Mouse (Mus musculus) cerebellum, adult 2 months (tissue): ENCODE measurements around the gene Rita1. TPM values are rescaled to one million over a fixed set of nuclear protein-coding genes. Genes with fewer than 3 reads are reported as not detected.
A peak's percentile ranks its signal among the peaks of the same experiment; 100 is the strongest.

Experiments
- DNase-seq, 2 experiments: peaks; one replicate each; pipeline ENCODE4 v3.0.0; 2021
- H3K27ac ChIP-seq: fragments of 200-500 bp; 2 replicates; pipeline ENCODE4 v1.5.1; 2012; ENCODE audit warnings: low read length, control low read depth, inconsistent platforms; ENCODE audit not compliant: insufficient read depth
- H3K27me3 ChIP-seq: fragments of 200-500 bp; 2 replicates; pipeline ENCODE4 v1.6.1; 2012; ENCODE audit warnings: inconsistent platforms, mild to moderate bottlenecking, low read length, moderate library complexity; ENCODE audit not compliant: control insufficient read depth, insufficient read depth
- H3K4me1 ChIP-seq: fragments of 200-500 bp; 2 replicates; pipeline ENCODE4 v1.6.1; 2011; ENCODE audit warnings: low read length; ENCODE audit not compliant: control insufficient read depth, insufficient read depth
- H3K4me3 ChIP-seq: fragments of 200-500 bp; replicated peaks from 2 replicates; pipeline ENCODE3; 2011; ENCODE audit warnings: mild to moderate bottlenecking, low read depth, low read length, control low read depth; ENCODE audit not compliant: insufficient read depth
- CTCF ChIP-seq: fragments of 200-500 bp; IDR thresholded peaks from 2 replicates; pipeline ENCODE4 v1.5.1; 2011; ENCODE audit warnings: low read depth, mild to moderate bottlenecking, control low read depth, low read length, moderate library complexity, borderline replicate concordance; ENCODE audit not compliant: insufficient read depth
- POLR2A ChIP-seq: fragments of 200-500 bp; IDR thresholded peaks from 2 replicates; pipeline ENCODE4 v1.6.1; 2011; ENCODE audit warnings: low read length, control low read depth, borderline replicate concordance; ENCODE audit not compliant: insufficient read depth
- WGBS: fragments of 180-500 bp; shearing (Covaris S2); methylation state at CpG from one replicate; pipeline ENCODE4 v1.1.7; 2018; 5-methylcytosine and 5-hydroxymethylcytosine counted together
- polyA plus RNA-seq: library from polyadenylated mRNA; depleted of rRNA; stranded (reverse); fragments of >200 nt; gene quantifications from 2 replicates; pipeline ENCODE4 v1.2.3, GENCODE M21; 2012

Gene Rita1
- polyA plus RNA-seq, 1 experiment = 47.3 TPM

GRCm38 (mm10) chr5:120612822-120613604, 624 bp upstream of the Rita1 start:
- H3K27me3 ChIP-seq = no peaks in the 10 kb centered on the region
- H3K4me1 ChIP-seq = peaks cover 8% of the 10 kb centered on the region
- peak; percentile 100 for DNase-seq
- peak overlapping the region; percentile 97 for H3K27ac ChIP-seq
- H3K4me3 ChIP-seq = peak overlapping the region; percentile 97
- no peak for TF ChIP-seq CTCF
- TF ChIP-seq POLR2A = peak; percentile 69
- WGBS = under 1% methylated on average over 69 of the region's 69 CpGs

- no peak overlapping the region for H3K27ac ChIP-seq
- DNase-seq = peak in 1 of 2 experiments; percentile 44
- H3K4me1 ChIP-seq = peaks cover 8% of the 10 kb centered on the region
- H3K4me3 ChIP-seq = peak overlapping the region; percentile 72
- H3K27me3 ChIP-seq = no peaks in the 10 kb centered on the region
- WGBS = 20% methylated on average over 8 of the region's 8 CpGs
- TF ChIP-seq POLR2A (no peak), CTCF (no peak)
Measured at GRCm38 (mm10) chr5:120611416-120611815, 973 bp downstream of the Rita1 start.

- WGBS = 48% methylated on average over 5 of the region's 5 CpGs
- Histone ChIP-seq H3K4me1 (peaks cover 8% of the 10 kb centered on the region), H3K27me3 (no peaks in the 10 kb centered on the region), H3K27ac (no peak overlapping the region), H3K4me3 (no peak overlapping the region)
- TF ChIP-seq POLR2A = no peak
- no peak for TF ChIP-seq CTCF
- DNase-seq = peak in 1 of 2 experiments; percentile 44
Measured at GRCm38 (mm10) chr5:120610906-120611305, 1.5 kb downstream of the Rita1 start.

DNA sequence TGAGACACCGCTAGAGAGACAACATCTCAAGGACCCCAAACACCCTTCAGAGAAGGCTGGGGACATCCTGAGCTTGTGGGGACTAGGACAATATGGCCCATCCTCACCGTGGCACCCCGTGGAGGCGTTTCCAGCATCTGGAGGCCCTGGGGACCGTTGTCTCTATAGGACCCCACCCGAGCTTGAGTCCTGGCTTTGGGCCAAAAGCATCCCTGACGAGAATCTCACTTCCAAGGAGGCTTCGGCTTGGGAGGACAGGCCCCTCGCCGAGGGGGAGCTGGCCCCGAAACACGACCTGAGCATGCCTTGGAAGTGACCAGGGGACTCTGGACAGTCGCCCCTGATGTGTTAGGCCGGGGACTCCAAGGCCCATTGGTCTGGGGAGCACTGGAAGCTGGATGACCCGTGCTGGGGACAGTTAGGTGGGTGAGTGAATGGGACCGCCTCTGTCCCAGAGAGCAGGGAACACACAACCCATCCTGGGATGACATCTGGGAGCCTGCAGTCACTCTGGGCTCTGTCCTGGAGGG, 3.1 kb downstream of the Rita1 start:
- H3K27ac ChIP-seq = no peak overlapping the region
- peaks cover 8% of the 10 kb centered on the region for H3K4me1 ChIP-seq
- TF ChIP-seq CTCF (no peak), POLR2A (no peak)
- no peak for DNase-seq
- no peaks in the 10 kb centered on the region for H3K27me3 ChIP-seq
- no peak overlapping the region for H3K4me3 ChIP-seq
- 62% methylated on average over 16 of the region's 16 CpGs for WGBS

GRCm38 (mm10) chr5:120607335-120607734, 5.1 kb downstream of the Rita1 start:
- peaks cover 10% of the 10 kb centered on the region for H3K4me1 ChIP-seq
- no peak for DNase-seq
- no peaks in the 10 kb centered on the region for H3K27me3 ChIP-seq
- no peak overlapping the region for H3K27ac ChIP-seq
- WGBS = 84% methylated on average over 3 of the region's 3 CpGs
- no peak overlapping the region for H3K4me3 ChIP-seq
- TF ChIP-seq CTCF (no peak), POLR2A (no peak)

DNA sequence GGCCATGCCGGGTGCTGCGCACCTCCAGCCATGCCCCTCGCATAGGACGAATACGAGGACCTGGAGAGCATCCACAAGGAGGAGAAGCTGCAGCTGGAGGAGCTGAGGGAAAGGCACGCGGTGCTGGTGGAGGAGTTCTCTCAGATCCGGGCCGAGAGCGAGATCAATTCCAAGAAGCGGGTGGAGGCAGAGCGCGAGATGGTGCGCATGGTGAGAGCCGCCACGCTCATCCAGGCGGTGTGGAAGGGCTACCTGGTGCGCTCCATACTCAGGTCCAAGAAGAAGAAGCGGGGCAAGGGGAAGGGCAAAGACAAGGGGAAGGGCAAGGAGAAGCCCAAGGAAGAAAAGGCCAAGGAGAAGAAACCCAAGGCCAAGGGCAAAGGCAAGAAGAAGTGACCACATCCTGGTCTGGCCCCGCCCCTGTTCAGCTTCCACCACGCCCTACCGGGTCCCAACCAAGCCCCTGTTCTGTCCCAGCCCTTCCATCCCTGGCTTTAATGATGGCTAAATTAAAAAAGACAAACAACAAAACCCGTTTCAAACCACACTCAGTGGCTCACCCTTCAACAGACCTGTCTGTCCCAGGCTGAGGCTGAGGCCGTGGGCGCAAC, 5.7 kb downstream of the Rita1 start:
- peak in 1 of 2 experiments; percentile 26 for DNase-seq
- H3K27ac ChIP-seq = no peak overlapping the region
- peaks cover 15% of the 10 kb centered on the region for H3K4me1 ChIP-seq
- H3K4me3 ChIP-seq = no peak overlapping the region
- TF ChIP-seq POLR2A (no peak), CTCF (no peak)
- H3K27me3 ChIP-seq = no peaks in the 10 kb centered on the region
- WGBS = 79% methylated on average over 25 of the region's 25 CpGs

- H3K27ac ChIP-seq = no peak overlapping the region
- H3K4me1 ChIP-seq = peaks cover 8% of the 10 kb centered on the region
- WGBS = 2% methylated on average over 8 of the region's 8 CpGs
- DNase-seq = peak; percentile 91 to 92
- peak; percentile 92 for TF ChIP-seq CTCF
- TF ChIP-seq POLR2A = 0 out of 2 replicates have a peak, but pooled peaks have one; percentile 5
- no peaks in the 10 kb centered on the region for H3K27me3 ChIP-seq
- peak overlapping the region; percentile 68 for H3K4me3 ChIP-seq
Measured at GRCm38 (mm10) chr5:120605688-120606087, 6.7 kb downstream of the Rita1 start.
